Mouse (Mus musculus) cerebellum, adult 2 months (tissue): ENCODE measurements around the gene Nedd9.

ENCODE experiments used
- CTCF ChIP-seq: fragments of 200-500 bp; IDR thresholded peaks from 2 replicates; pipeline ENCODE4 v1.5.1; 2011; ENCODE audit warnings: low read depth, mild to moderate bottlenecking, control low read depth, low read length, moderate library complexity, borderline replicate concordance; ENCODE audit not compliant: insufficient read depth
- POLR2A ChIP-seq: fragments of 200-500 bp; IDR thresholded peaks from 2 replicates; pipeline ENCODE4 v1.6.1; 2011; ENCODE audit warnings: low read length, control low read depth, borderline replicate concordance; ENCODE audit not compliant: insufficient read depth

GRCm38 (mm10) chr13:41335767-41336166 is 151.4 kb downstream of the Nedd9 start:
- TF ChIP-seq CTCF, result no peak
- no peak for TF ChIP-seq POLR2A
